Mouse (Mus musculus) 416B (cell line): ENCODE measurements around the gene Gm18596.
A peak's percentile ranks its signal among the peaks of the same experiment; 100 is the strongest.
"Not testable (repeated sequence)": the region's sequence is repeated elsewhere in the genome, so short reads cannot be mapped to it uniquely, and the experiment has no call there.

Source experiments
- DNase-seq: peaks from one replicate; pipeline ENCODE4 v3.0.0; 2011; ENCODE audit warnings: low read depth

The Gm18596 gene

DNA sequence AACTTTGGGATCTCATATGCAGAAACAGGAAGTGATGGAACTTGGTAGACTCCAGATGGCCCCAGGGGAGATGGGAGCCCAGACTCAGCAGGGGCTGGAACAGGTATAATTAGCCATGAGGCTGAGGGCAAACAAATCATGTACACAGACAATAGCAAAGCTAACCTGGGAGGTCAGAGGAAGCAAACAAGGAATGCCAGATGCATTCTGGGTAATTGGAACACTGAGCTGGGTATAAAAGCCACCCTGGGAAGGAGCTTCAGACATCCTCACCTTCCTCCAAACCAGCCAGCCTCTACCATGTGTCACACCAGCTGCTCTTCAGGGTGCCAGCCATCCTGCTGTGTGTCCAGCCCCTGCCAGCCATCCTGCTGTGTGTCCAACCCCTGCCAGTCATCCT lies 31.3 kb downstream of the Gm18596 start, which contains the start of gene Gm10024:
TSS of gene Gm10024 (plus strand) at position 301 of the 400 bp plus-strand sequence.
- DNase-seq: not testable (repeated sequence)

- DNase-seq: peak; percentile 7
Observed at GRCm38 (mm10) chr10:77709831-77710230, 32.6 kb downstream of the Gm18596 start.

DNA sequence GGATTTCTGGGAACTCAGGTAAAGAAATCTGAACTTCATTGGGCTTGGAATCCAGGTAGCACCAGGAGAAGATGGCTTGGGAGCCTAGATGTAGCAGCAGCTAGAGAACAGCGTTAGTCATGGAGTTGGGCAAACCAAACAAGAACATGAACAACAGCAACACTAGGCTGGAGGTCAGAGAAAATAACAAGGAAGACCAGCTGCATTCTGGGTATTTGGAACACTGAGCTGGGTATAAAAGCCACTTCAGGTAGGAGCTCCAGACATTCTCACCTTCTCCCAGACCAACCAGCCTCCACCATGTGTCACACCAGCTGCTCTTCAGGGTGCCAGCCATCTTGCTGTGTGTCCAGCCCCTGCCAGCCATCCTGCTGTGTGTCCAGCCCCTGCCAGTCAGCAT lies 36.1 kb downstream of the Gm18596 start, which contains the start of gene Gm10272:
TSS of gene Gm10272 (plus strand) at position 301 of the 400 bp plus-strand sequence.
- DNase-seq: no peak

GRCm38 (mm10) chr10:77697133-77697532 lies 45.3 kb downstream of the Gm18596 start, which contains the start of gene Gm9508:
Gene Gm9508, minus strand, starts transcription at chr10:77697233.
- no peak for DNase-seq
